Mouse (Mus musculus) forebrain, embryonic 13.5 days (tissue): Measurements from ENCODE around the gene Spty2d1. TPM values are rescaled to one million over a fixed set of nuclear protein-coding genes. Genes with fewer than 3 reads are reported as not detected.

Experiments used
- ATAC-seq: fragments of 200-750 bp; cut with Nextera tagmentation; 2 replicates; pipeline ENCODE4 v1.8.0; 2017
- H3K27ac ChIP-seq: fragments of 300-500 bp; sonication (generic); 2 replicates; pipeline ENCODE4 v1.5.1; 2015; ENCODE audit warnings: inconsistent platforms, mild to moderate bottlenecking, moderate library complexity
- H3K27me3 ChIP-seq: fragments of 300-500 bp; sonication (generic); 2 replicates; pipeline ENCODE4 v1.6.1; 2015; ENCODE audit warnings: mild to moderate bottlenecking, inconsistent platforms
- H3K36me3 ChIP-seq: fragments of 300-500 bp; sonication (generic); 2 replicates; pipeline ENCODE4 v1.6.1; 2015; ENCODE audit warnings: mild to moderate bottlenecking, inconsistent platforms; ENCODE audit not compliant: poor library complexity, severe bottlenecking
- H3K4me1 ChIP-seq: fragments of 300-500 bp; sonication (generic); 2 replicates; pipeline ENCODE4 v1.6.1; 2015; ENCODE audit warnings: inconsistent platforms
- H3K4me2 ChIP-seq: fragments of 300-500 bp; sonication (generic); 2 replicates; pipeline ENCODE4 v1.6.1; 2015; ENCODE audit warnings: inconsistent platforms, mild to moderate bottlenecking, moderate library complexity
- H3K4me3 ChIP-seq: fragments of 300-500 bp; sonication (generic); 2 replicates; pipeline ENCODE4 v1.5.1; 2015; ENCODE audit warnings: mild to moderate bottlenecking, inconsistent platforms
- H3K9ac ChIP-seq: fragments of 300-500 bp; sonication (generic); 2 replicates; pipeline ENCODE4 v1.6.1; 2015; ENCODE audit warnings: mild to moderate bottlenecking, inconsistent platforms
- H3K9me3 ChIP-seq: fragments of 300-500 bp; sonication (generic); replicated peaks from 2 replicates; pipeline ENCODE4 v1.6.1; 2016; ENCODE audit warnings: inconsistent platforms
- WGBS: fragments of 180-500 bp; shearing (Covaris S2); methylation state at CpG from one replicate; pipeline ENCODE4 v1.1.7; 2015; 5-methylcytosine and 5-hydroxymethylcytosine counted together
- polyA plus RNA-seq: library from polyadenylated mRNA; unstranded; fragments of >200 nt; fragmentation: Nextera tagmentation; extraction: Ambion mirVana; gene quantifications from 2 replicates; pipeline ENCODE4 v1.2.1, GENCODE M21; 2015

Spty2d1 gene
- polyA plus RNA-seq, 1 experiment from 2014 or later: 12.0 TPM

- Histone ChIP-seq H3K9ac (no peak overlapping the region), H3K4me2 (no peak overlapping the region), H3K9me3 (no peaks in the 10 kb centered on the region), H3K36me3 (peaks cover 5% of the 10 kb centered on the region; the same call in 1 of the 2 replicates), H3K4me3 (no peak overlapping the region), H3K27me3 (no peaks in the 10 kb centered on the region), H3K4me1 (no peaks in the 10 kb centered on the region), H3K27ac (no peak overlapping the region)
- WGBS: 60% methylated on average over 8 of the region's 8 CpGs
- no peak for ATAC-seq
Measured at GRCm38 (mm10) chr7:46985718-46986505, 22.3 kb downstream of the Spty2d1 start.

GRCm38 (mm10) chr7:46983280-46983679 is 24.9 kb downstream of the Spty2d1 start, which contains the start of gene Gm9999:
Gene Gm9999 (plus strand): TSS chr7:46983580.
- no peaks in the 10 kb centered on the region for H3K27me3 ChIP-seq
- no peaks in the 10 kb centered on the region for H3K4me1 ChIP-seq
- no peak for ATAC-seq
- no peak within 1 kb of the TSS for H3K9ac ChIP-seq
- H3K9me3 ChIP-seq: no peaks in the 10 kb centered on the region
- H3K27ac ChIP-seq: no peak within 1 kb of the TSS
- 91% methylated on average over 3 of the region's 3 CpGs for WGBS
- no peak within 1 kb of the TSS for H3K4me3 ChIP-seq
- no peak within 1 kb of the TSS for H3K4me2 ChIP-seq
- H3K36me3 ChIP-seq: no peaks in the 10 kb centered on the region

- H3K4me3 ChIP-seq: no peak overlapping the region
- 88% methylated on average over 11 of the region's 11 CpGs for WGBS
- peaks cover 8% of the 10 kb centered on the region; the same call in 1 of the 2 replicates for H3K9me3 ChIP-seq
- H3K27me3 ChIP-seq: no peaks in the 10 kb centered on the region
- no peak overlapping the region for H3K27ac ChIP-seq
- H3K9ac ChIP-seq: no peak overlapping the region
- no peak overlapping the region for H3K4me2 ChIP-seq
- H3K36me3 ChIP-seq: no peaks in the 10 kb centered on the region
- no peaks in the 10 kb centered on the region for H3K4me1 ChIP-seq
- no peak for ATAC-seq
Measured at GRCm38 (mm10) chr7:46975456-46975855, 32.8 kb downstream of the Spty2d1 start.

GRCm38 (mm10) chr7:46974648-46975047 is 33.6 kb downstream of the Spty2d1 start:
- no peaks in the 10 kb centered on the region for H3K36me3 ChIP-seq
- 96% methylated on average over 4 of the region's 4 CpGs for WGBS
- H3K4me3 ChIP-seq: no peak overlapping the region
- no peaks in the 10 kb centered on the region for H3K27me3 ChIP-seq
- H3K9me3 ChIP-seq: peaks cover 8% of the 10 kb centered on the region; the same call in 1 of the 2 replicates
- H3K4me2 ChIP-seq: no peak overlapping the region
- H3K27ac ChIP-seq: no peak overlapping the region
- no peaks in the 10 kb centered on the region for H3K4me1 ChIP-seq
- H3K9ac ChIP-seq: no peak overlapping the region
- ATAC-seq: no peak

GRCm38 (mm10) chr7:46969898-46970297 is 38.3 kb downstream of the Spty2d1 start:
- Histone ChIP-seq H3K27ac (no peak overlapping the region), H3K27me3 (no peaks in the 10 kb centered on the region), H3K4me1 (no peaks in the 10 kb centered on the region), H3K9me3 (peaks cover 8% of the 10 kb centered on the region; the same call in 1 of the 2 replicates), H3K36me3 (no peaks in the 10 kb centered on the region), H3K4me3 (no peak overlapping the region), H3K9ac (no peak overlapping the region), H3K4me2 (no peak overlapping the region)
- 90% methylated on average over 4 of the region's 4 CpGs for WGBS
- no peak for ATAC-seq

- peaks cover 17% of the 10 kb centered on the region for H3K4me1 ChIP-seq
- H3K4me2 ChIP-seq: no peak overlapping the region
- 0 out of 2 replicates have a peak overlapping the region, but pooled peaks have one; percentile 33 for H3K27ac ChIP-seq
- WGBS: 87% methylated on average over 7 of the region's 7 CpGs
- ATAC-seq: no peak
- H3K36me3 ChIP-seq: no peaks in the 10 kb centered on the region
- no peak overlapping the region for H3K9ac ChIP-seq
- no peaks in the 10 kb centered on the region for H3K9me3 ChIP-seq
- no peak overlapping the region for H3K4me3 ChIP-seq
- H3K27me3 ChIP-seq: peaks cover 13% of the 10 kb centered on the region; the same call in 1 of the 2 replicates
Measured at GRCm38 (mm10) chr7:46964070-46964469, 44.1 kb downstream of the Spty2d1 start.

GRCm38 (mm10) chr7:46962806-46963618 is 45.2 kb downstream of the Spty2d1 start:
- peak overlapping the region; percentile 37 for H3K4me2 ChIP-seq
- under 1% methylated on average over 9 of the region's 9 CpGs for whole genome bisulfite sequencing

GRCm38 (mm10) chr7:46962132-46962531 is 46.1 kb downstream of the Spty2d1 start:
- no peak overlapping the region for H3K4me2 ChIP-seq
- no peak overlapping the region for H3K4me3 ChIP-seq
- no peak overlapping the region for H3K9ac ChIP-seq
- no peaks in the 10 kb centered on the region for H3K9me3 ChIP-seq
- H3K4me1 ChIP-seq: peaks cover 28% of the 10 kb centered on the region
- H3K36me3 ChIP-seq: no peaks in the 10 kb centered on the region
- peak overlapping the region; percentile 83 for H3K27ac ChIP-seq
- no peak for ATAC-seq
- peaks cover 16% of the 10 kb centered on the region; the same call in 1 of the 2 replicates for H3K27me3 ChIP-seq

More at GRCm38 (mm10) chr7:46962806-46963618, 45.2 kb downstream of the Spty2d1 start:
- H3K4me3 ChIP-seq: no peak overlapping the region
- H3K9ac ChIP-seq: no peak overlapping the region; the same call in 1 of the 2 replicates
- H3K27me3 ChIP-seq: peaks cover 16% of the 10 kb centered on the region; the same call in 1 of the 2 replicates
- no peaks in the 10 kb centered on the region for H3K9me3 ChIP-seq
- ATAC-seq: peak; percentile 87
- peak overlapping the region; percentile 83 for H3K27ac ChIP-seq
- peaks cover 20% of the 10 kb centered on the region for H3K4me1 ChIP-seq
- H3K36me3 ChIP-seq: no peaks in the 10 kb centered on the region

GRCm38 (mm10) chr7:46960991-46961390 is 47.2 kb downstream of the Spty2d1 start:
- no peak for ATAC-seq
- Histone ChIP-seq H3K4me3 (no peak overlapping the region), H3K4me1 (peaks cover 30% of the 10 kb centered on the region), H3K27me3 (peaks cover 16% of the 10 kb centered on the region; the same call in 1 of the 2 replicates), H3K9me3 (no peaks in the 10 kb centered on the region), H3K4me2 (no peak overlapping the region), H3K36me3 (no peaks in the 10 kb centered on the region), H3K9ac (no peak overlapping the region), H3K27ac (no peak overlapping the region)
- 65% methylated on average over 3 of the region's 3 CpGs for WGBS

GRCm38 (mm10) chr7:46958853-46959252 is 49.4 kb downstream of the Spty2d1 start:
- Histone ChIP-seq H3K9ac (peak overlapping the region; percentile 82), H3K4me2 (peak overlapping the region; percentile 85), H3K36me3 (peaks cover 14% of the 10 kb centered on the region), H3K4me3 (peak overlapping the region; percentile 76), H3K27me3 (peaks cover 16% of the 10 kb centered on the region; the same call in 1 of the 2 replicates), H3K27ac (no peak overlapping the region), H3K9me3 (no peaks in the 10 kb centered on the region), H3K4me1 (peaks cover 30% of the 10 kb centered on the region)
- 19% methylated on average over 9 of the region's 9 CpGs for WGBS
- ATAC-seq: 0 out of 2 replicates have a peak, but pooled peaks have one; percentile 17

GRCm38 (mm10) chr7:46957831-46958691 is 50.1 kb downstream of the Spty2d1 start, which contains the start of gene Uevld:
Gene Uevld (minus strand): TSS chr7:46958527.
- no peaks in the 10 kb centered on the region for H3K9me3 ChIP-seq
- H3K27ac ChIP-seq: no peak within 1 kb of the TSS
- H3K36me3 ChIP-seq: peaks cover 21% of the 10 kb centered on the region
- peak within 1 kb of the TSS; percentile 85 for H3K4me2 ChIP-seq
- peak within 1 kb of the TSS; percentile 82 for H3K9ac ChIP-seq
- ATAC-seq: peak; percentile 93
- peaks cover 16% of the 10 kb centered on the region; the same call in 1 of the 2 replicates for H3K27me3 ChIP-seq
- peak within 1 kb of the TSS; percentile 76 for H3K4me3 ChIP-seq
- peaks cover 24% of the 10 kb centered on the region for H3K4me1 ChIP-seq
- WGBS: 2% methylated on average over 51 of the region's 51 CpGs
